Mouse (Mus musculus): ENCODE measurements at regions not wholly inside any gene's neighbourhood (a gene's known extent, or its start where the extent isn't known, plus 50 kb on each side); places are given as distances from the start of the nearest gene placed in this dataset.

- no peaks in the 10 kb centered on the region for H3K36me3 ChIP-seq (ENCODE audit: control insufficient read depth, insufficient read depth, low read length, poor library complexity, severe bottlenecking)
- no peak for TF ChIP-seq HCFC1 (IDR thresholded peaks at IDR 0.05; ENCODE audit: borderline replicate concordance, insufficient read depth, low read length)
- no peak for TF ChIP-seq ZC3H11A (IDR thresholded peaks at IDR 0.05; ENCODE audit: borderline replicate concordance, low read depth, low read length)
- TF ChIP-seq MAFK (IDR thresholded peaks at IDR 0.05; ENCODE audit: insufficient read depth, low read depth, low read length), result no peak
- no peak for TF ChIP-seq CHD2 (IDR thresholded peaks at IDR 0.05; ENCODE audit: low read depth, low read length)
- no peak for TF ChIP-seq ZNF384 (IDR thresholded peaks at IDR 0.05; ENCODE audit: low read depth, low read length)
- no peaks in the 10 kb centered on the region for H3K9me3 ChIP-seq (ENCODE audit: control insufficient read depth, insufficient read depth, low read depth, low read length)
- DNase-seq (ENCODE audit: low read depth, low spot score), result no peak
- in situ Hi-C loops (cut with MboI; ENCODE audit: low sequenced_read_pairs in 2 of 2, unreplicated experiment in 2 of 2), result no loop called here
- H3K4me3 ChIP-seq (ENCODE audit: insufficient read depth in 1 of 2, low read depth in 1 of 2, low read length in 2 of 2, poor library complexity in 1 of 2, severe bottlenecking in 1 of 2), result no peak overlapping the region
- no peaks in the 10 kb centered on the region for H3K4me1 ChIP-seq (ENCODE audit: control insufficient read depth in 2 of 2, insufficient read depth in 2 of 2, low read length in 2 of 2, poor library complexity in 1 of 2)
- H3K9ac ChIP-seq (ENCODE audit: insufficient read depth, low read depth, low read length, poor library complexity, severe bottlenecking), result no peak overlapping the region
- H3K27ac ChIP-seq (ENCODE audit: insufficient read depth, low read depth, low read length, poor library complexity, severe bottlenecking), result no peak overlapping the region
These were observed 315.2 kb upstream of the Kif2a start for GRCm38 (mm10) chr13:107337111-107337510.

GRCm38 (mm10) chr13:107329348-107329747 lies 307.4 kb upstream of the Kif2a start:
- DNase-seq (ENCODE audit: low read depth, low spot score), result no peak
- in situ Hi-C loops (cut with MboI; ENCODE audit: low sequenced_read_pairs in 2 of 2, unreplicated experiment in 2 of 2), result loop anchor here in 1 of 2 experiments (10.0 kb wide), 1 partner anchor 815 kb away; no protein-coding TSS in a partner anchor
- TF ChIP-seq MAFK (IDR thresholded peaks at IDR 0.05; ENCODE audit: insufficient read depth, low read depth, low read length) (no peak), CHD2 (IDR thresholded peaks at IDR 0.05; ENCODE audit: low read depth, low read length) (no peak), ZC3H11A (IDR thresholded peaks at IDR 0.05; ENCODE audit: borderline replicate concordance, low read depth, low read length) (no peak), HCFC1 (IDR thresholded peaks at IDR 0.05; ENCODE audit: borderline replicate concordance, insufficient read depth, low read length) (no peak), ZNF384 (IDR thresholded peaks at IDR 0.05; ENCODE audit: low read depth, low read length) (no peak)
- Histone ChIP-seq H3K9ac (ENCODE audit: insufficient read depth, low read depth, low read length, poor library complexity, severe bottlenecking) (no peak overlapping the region), H3K4me3 (ENCODE audit: insufficient read depth in 1 of 2, low read depth in 1 of 2, low read length in 2 of 2, poor library complexity in 1 of 2, severe bottlenecking in 1 of 2) (no peak overlapping the region), H3K4me1 (ENCODE audit: control insufficient read depth in 2 of 2, insufficient read depth in 2 of 2, low read length in 2 of 2, poor library complexity in 1 of 2) (no peaks in the 10 kb centered on the region), H3K9me3 (ENCODE audit: control insufficient read depth, insufficient read depth, low read depth, low read length) (no peaks in the 10 kb centered on the region), H3K27ac (ENCODE audit: insufficient read depth, low read depth, low read length, poor library complexity, severe bottlenecking) (no peak overlapping the region), H3K36me3 (ENCODE audit: control insufficient read depth, insufficient read depth, low read length, poor library complexity, severe bottlenecking) (no peaks in the 10 kb centered on the region)

GRCm38 (mm10) chr13:107325707-107326495 lies 304.0 kb upstream of the Kif2a start:
- Histone ChIP-seq H3K9ac (ENCODE audit: insufficient read depth, low read depth, low read length, poor library complexity, severe bottlenecking) (no peak overlapping the region), H3K9me3 (ENCODE audit: control insufficient read depth, insufficient read depth, low read depth, low read length) (no peaks in the 10 kb centered on the region), H3K4me3 (ENCODE audit: insufficient read depth in 1 of 2, low read depth in 1 of 2, low read length in 2 of 2, poor library complexity in 1 of 2, severe bottlenecking in 1 of 2) (no peak overlapping the region), H3K27ac (ENCODE audit: insufficient read depth, low read depth, low read length, poor library complexity, severe bottlenecking) (no peak overlapping the region), H3K36me3 (ENCODE audit: control insufficient read depth, insufficient read depth, low read length, poor library complexity, severe bottlenecking) (no peaks in the 10 kb centered on the region), H3K4me1 (ENCODE audit: control insufficient read depth in 2 of 2, insufficient read depth in 2 of 2, low read length in 2 of 2, poor library complexity in 1 of 2) (no peaks in the 10 kb centered on the region)
- in situ Hi-C loops (cut with MboI; ENCODE audit: low sequenced_read_pairs in 2 of 2, unreplicated experiment in 2 of 2), result loop anchor here in 1 of 2 experiments (10.0 kb wide), 1 partner anchor 819 kb away; no protein-coding TSS in a partner anchor
- TF ChIP-seq ZC3H11A (IDR thresholded peaks at IDR 0.05; ENCODE audit: borderline replicate concordance, low read depth, low read length), result peak; percentile 91
- TF ChIP-seq HCFC1 (IDR thresholded peaks at IDR 0.05; ENCODE audit: borderline replicate concordance, insufficient read depth, low read length), result no peak
- peak; percentile 17 for DNase-seq (ENCODE audit: low read depth, low spot score)

- H3K27ac ChIP-seq (ENCODE audit: insufficient read depth, low read depth, low read length, poor library complexity, severe bottlenecking), result no peak overlapping the region
- no peaks in the 10 kb centered on the region for H3K4me1 ChIP-seq (ENCODE audit: control insufficient read depth in 2 of 2, insufficient read depth in 2 of 2, low read length in 2 of 2, poor library complexity in 1 of 2)
- H3K4me3 ChIP-seq (ENCODE audit: insufficient read depth in 1 of 2, low read depth in 1 of 2, low read length in 2 of 2, poor library complexity in 1 of 2, severe bottlenecking in 1 of 2), result no peak overlapping the region
- no peaks in the 10 kb centered on the region for H3K36me3 ChIP-seq (ENCODE audit: control insufficient read depth, insufficient read depth, low read length, poor library complexity, severe bottlenecking)
- no peak for TF ChIP-seq MAFK (IDR thresholded peaks at IDR 0.05; ENCODE audit: insufficient read depth, low read depth, low read length)
- no peak for TF ChIP-seq HCFC1 (IDR thresholded peaks at IDR 0.05; ENCODE audit: borderline replicate concordance, insufficient read depth, low read length)
- no peak for TF ChIP-seq ZC3H11A (IDR thresholded peaks at IDR 0.05; ENCODE audit: borderline replicate concordance, low read depth, low read length)
- TF ChIP-seq CHD2 (IDR thresholded peaks at IDR 0.05; ENCODE audit: low read depth, low read length), result no peak
- TF ChIP-seq ZNF384 (IDR thresholded peaks at IDR 0.05; ENCODE audit: low read depth, low read length), result no peak
- in situ Hi-C loops (cut with MboI; ENCODE audit: low sequenced_read_pairs in 2 of 2, unreplicated experiment in 2 of 2), result no loop called here
- DNase-seq (ENCODE audit: low read depth, low spot score), result no peak
- H3K9me3 ChIP-seq (ENCODE audit: control insufficient read depth, insufficient read depth, low read depth, low read length), result no peaks in the 10 kb centered on the region
- no peak overlapping the region for H3K9ac ChIP-seq (ENCODE audit: insufficient read depth, low read depth, low read length, poor library complexity, severe bottlenecking)
These were observed 292.8 kb upstream of the Kif2a start for GRCm38 (mm10) chr13:107314746-107315145.
